Mouse (Mus musculus): ENCODE data around the gene Olfr23. TPM values are rescaled to one million over a fixed set of nuclear protein-coding genes. Genes with fewer than 3 reads are reported as not detected.
"Not testable (repeated sequence)": the region's sequence is repeated elsewhere in the genome, so short reads cannot be mapped to it uniquely, and the experiment has no call there.

Gene Olfr23
- not detected in 2 replicates for polyA plus RNA-seq (2014; fragmentation: Nextera tagmentation; extraction: Ambion mirVana)

DNA sequence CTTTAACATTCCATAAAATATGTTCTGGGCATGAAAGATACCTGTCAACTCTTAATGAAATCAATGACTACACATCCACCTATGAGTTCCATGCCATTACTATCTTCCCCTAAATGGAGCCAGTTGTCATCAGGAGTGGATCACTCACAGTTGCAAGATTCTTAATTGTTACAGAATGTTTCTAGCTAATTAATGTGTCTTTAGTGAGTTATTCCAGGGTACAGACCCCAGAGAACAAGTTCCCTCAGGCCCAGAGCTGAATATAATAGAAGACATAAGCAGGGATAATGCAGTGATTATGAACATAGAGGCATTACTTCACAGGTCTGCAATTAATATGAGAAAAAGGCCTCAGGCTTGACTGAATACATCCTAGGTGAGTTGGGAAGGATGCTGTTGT lies at the start of gene Olfr23:
TSS of gene Olfr23 (plus strand) at position 301 of the 400 bp plus-strand sequence.
- H3K27ac ChIP-seq (ENCODE audit: low read depth) = no peak within 1 kb of the TSS
- no peak for ATAC-seq (replicated peaks; ENCODE audit: low FRiP score, low TSS enrichment, low read depth)
- no peaks in the 10 kb centered on the region for H3K27me3 ChIP-seq (replicated peaks; ENCODE audit: control insufficient read depth, insufficient read depth, low read length)
- H3K9ac ChIP-seq (ENCODE audit: low read length) = no peak within 1 kb of the TSS
- H3K4me1 ChIP-seq (replicated peaks; ENCODE audit: control insufficient read depth, insufficient read depth, low read length) = no peaks in the 10 kb centered on the region
- no peaks in the 10 kb centered on the region for H3K36me3 ChIP-seq (ENCODE audit: control insufficient read depth, insufficient read depth, low read length)
- no peak within 1 kb of the TSS for H3K4me3 ChIP-seq (ENCODE audit: low read depth, low read length)
- H3K4me2 ChIP-seq (ENCODE audit: low read length) = no peak within 1 kb of the TSS
- DNase-seq (ENCODE audit: low spot score) = no peak
- H3K9me3 ChIP-seq (ENCODE audit: control insufficient read depth, low read length) = no peaks in the 10 kb centered on the region

- no peak within 1 kb of the TSS for H3K4me3 ChIP-seq (ENCODE audit: low read depth, low read length)
- no peak within 1 kb of the TSS for H3K27ac ChIP-seq (ENCODE audit: low read depth)
- 83% methylated on average over 1 of the region's 1 CpGs for WGBS
- H3K4me2 ChIP-seq (ENCODE audit: low read length) = no peak within 1 kb of the TSS
- no peaks in the 10 kb centered on the region for H3K27me3 ChIP-seq (replicated peaks; ENCODE audit: control insufficient read depth, insufficient read depth, low read length)
- H3K9ac ChIP-seq (ENCODE audit: low read length) = no peak within 1 kb of the TSS
- no peaks in the 10 kb centered on the region for H3K36me3 ChIP-seq (ENCODE audit: control insufficient read depth, insufficient read depth, low read length)
- H3K4me1 ChIP-seq (replicated peaks; ENCODE audit: control insufficient read depth, insufficient read depth, low read length) = no peaks in the 10 kb centered on the region
- 0 out of 2 replicates have a peak, but pooled peaks cover 3% of the 10 kb centered on the region for H3K9me3 ChIP-seq (ENCODE audit: control insufficient read depth, low read length)
- DNase-seq (ENCODE audit: low spot score) = no peak
- ATAC-seq (replicated peaks; ENCODE audit: low FRiP score, low TSS enrichment, low read depth) = no peak
Observed at GRCm38 (mm10) chr11:73890671-73891070, 45.8 kb upstream of the Olfr23 start, which contains the start of gene Olfr394. Gene Olfr394 (minus strand): TSS chr11:73890771.

- not testable (repeated sequence) for H3K9me3 ChIP-seq (ENCODE audit: control insufficient read depth, low read length); H3K27me3 ChIP-seq (replicated peaks; ENCODE audit: control insufficient read depth, insufficient read depth, low read length); H3K9ac ChIP-seq (ENCODE audit: low read length); H3K4me3 ChIP-seq (ENCODE audit: low read depth, low read length); ATAC-seq (replicated peaks; ENCODE audit: low FRiP score, low TSS enrichment, low read depth); H3K36me3 ChIP-seq (ENCODE audit: control insufficient read depth, insufficient read depth, low read length); H3K4me1 ChIP-seq (replicated peaks; ENCODE audit: control insufficient read depth, insufficient read depth, low read length); H3K4me2 ChIP-seq (ENCODE audit: low read length); H3K27ac ChIP-seq (ENCODE audit: low read depth); DNase-seq (ENCODE audit: low spot score)
- 76% methylated on average over 4 of the region's 4 CpGs for WGBS
Observed at GRCm38 (mm10) chr11:73909199-73909598, 27.3 kb upstream of the Olfr23 start, which contains the start of gene Olfr395. Gene Olfr395 (minus strand): TSS chr11:73909299.

- H3K27ac ChIP-seq (ENCODE audit: low read depth) = no peak within 1 kb of the TSS
- DNase-seq (ENCODE audit: low spot score) (no peak), ATAC-seq (replicated peaks; ENCODE audit: low FRiP score, low TSS enrichment, low read depth) (no peak)
- H3K4me2 ChIP-seq (ENCODE audit: low read length) = no peak within 1 kb of the TSS
- no peaks in the 10 kb centered on the region for H3K9me3 ChIP-seq (ENCODE audit: control insufficient read depth, low read length)
- no peak within 1 kb of the TSS for H3K9ac ChIP-seq (ENCODE audit: low read length)
- WGBS = 69% methylated on average over 1 of the region's 1 CpGs
- H3K4me3 ChIP-seq (ENCODE audit: low read depth, low read length) = no peak within 1 kb of the TSS
- no peaks in the 10 kb centered on the region for H3K36me3 ChIP-seq (ENCODE audit: control insufficient read depth, insufficient read depth, low read length)
- no peaks in the 10 kb centered on the region for H3K27me3 ChIP-seq (replicated peaks; ENCODE audit: control insufficient read depth, insufficient read depth, low read length)
- no peaks in the 10 kb centered on the region for H3K4me1 ChIP-seq (replicated peaks; ENCODE audit: control insufficient read depth, insufficient read depth, low read length)
Observed at GRCm38 (mm10) chr11:73960517-73960916, 24.0 kb downstream of the Olfr23 start, which contains the start of gene Olfr397. Gene Olfr397 (plus strand): TSS chr11:73960817.

DNA sequence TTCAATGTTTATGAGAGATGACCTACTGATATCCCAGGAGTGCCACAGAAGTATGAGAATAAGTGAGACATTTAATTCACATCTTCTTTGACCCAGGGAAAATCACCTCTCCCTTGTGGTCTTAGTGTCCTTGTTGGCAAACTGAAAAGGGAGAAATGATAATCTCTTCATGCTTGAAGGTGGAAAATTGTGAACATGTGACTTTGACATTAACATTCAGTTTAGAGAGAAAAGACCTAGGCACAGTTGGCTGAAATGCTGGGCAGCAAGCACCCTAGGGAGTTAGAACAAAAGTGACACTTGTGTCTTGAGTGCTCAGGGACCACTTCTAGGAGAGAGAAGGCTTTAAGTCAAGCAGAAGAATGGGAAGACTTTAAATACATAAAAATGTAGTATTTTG lies 53.8 kb downstream of the Olfr23 start, which contains the start of gene Olfr398:
TSS of gene Olfr398 (minus strand) at position 101 of the 400 bp plus-strand sequence.
- Histone ChIP-seq H3K9ac (ENCODE audit: low read length) (no peak within 1 kb of the TSS), H3K27ac (ENCODE audit: low read depth) (no peak within 1 kb of the TSS), H3K4me1 (replicated peaks; ENCODE audit: control insufficient read depth, insufficient read depth, low read length) (no peaks in the 10 kb centered on the region), H3K4me3 (ENCODE audit: low read depth, low read length) (no peak within 1 kb of the TSS), H3K9me3 (ENCODE audit: control insufficient read depth, low read length) (no peaks in the 10 kb centered on the region), H3K4me2 (ENCODE audit: low read length) (no peak within 1 kb of the TSS), H3K27me3 (replicated peaks; ENCODE audit: control insufficient read depth, insufficient read depth, low read length) (no peaks in the 10 kb centered on the region), H3K36me3 (ENCODE audit: control insufficient read depth, insufficient read depth, low read length) (no peaks in the 10 kb centered on the region)
- no peak for ATAC-seq (replicated peaks; ENCODE audit: low FRiP score, low TSS enrichment, low read depth)
- DNase-seq (ENCODE audit: low spot score) = no peak

Other genes with a start within 250 kb of the Olfr23 start
- gene Zfp735, start 247.9 kb upstream of the Olfr23 start, polyA plus RNA-seq (2014; fragmentation: Nextera tagmentation; extraction: Ambion mirVana) = not detected in 2 replicates
- gene Olfr389, start 156.0 kb upstream of the Olfr23 start, polyA plus RNA-seq (2014; fragmentation: Nextera tagmentation; extraction: Ambion mirVana) = not detected in 2 replicates
- not detected in 2 replicates for gene Olfr390, start 153.7 kb upstream of the Olfr23 start, polyA plus RNA-seq (2014; fragmentation: Nextera tagmentation; extraction: Ambion mirVana)
- not detected in 2 replicates for gene Olfr391-ps, start 133.6 kb upstream of the Olfr23 start, polyA plus RNA-seq (2014; fragmentation: Nextera tagmentation; extraction: Ambion mirVana)
- gene Olfr392, start 119.6 kb upstream of the Olfr23 start, polyA plus RNA-seq (2014; fragmentation: Nextera tagmentation; extraction: Ambion mirVana) = not detected in 2 replicates
- gene Olfr393, start 85.2 kb upstream of the Olfr23 start, polyA plus RNA-seq (2014; fragmentation: Nextera tagmentation; extraction: Ambion mirVana) = not detected in 2 replicates
- not detected in 2 replicates for gene Olfr394, start 45.9 kb upstream of the Olfr23 start, polyA plus RNA-seq (2014; fragmentation: Nextera tagmentation; extraction: Ambion mirVana)
- not detected in 2 replicates for gene Olfr395, start 27.4 kb upstream of the Olfr23 start, polyA plus RNA-seq (2014; fragmentation: Nextera tagmentation; extraction: Ambion mirVana)
- gene Olfr397, start 24.1 kb downstream of the Olfr23 start, polyA plus RNA-seq (2014; fragmentation: Nextera tagmentation; extraction: Ambion mirVana) = not detected in 2 replicates
- gene Olfr398, start 53.7 kb downstream of the Olfr23 start, polyA plus RNA-seq (2014; fragmentation: Nextera tagmentation; extraction: Ambion mirVana) = not detected in 2 replicates
- gene Olfr139, start 119.9 kb downstream of the Olfr23 start, polyA plus RNA-seq (2014; fragmentation: Nextera tagmentation; extraction: Ambion mirVana) = not detected in 2 replicates
- gene Olfr399, start 119.9 kb downstream of the Olfr23 start, polyA plus RNA-seq (2014; fragmentation: Nextera tagmentation; extraction: Ambion mirVana) = not detected in 2 replicates
- gene Zfp616, start 133.3 kb downstream of the Olfr23 start, polyA plus RNA-seq (2014; fragmentation: Nextera tagmentation; extraction: Ambion mirVana) = not detected in 2 replicates
- not detected in 2 replicates for gene Olfr401, start 177.0 kb downstream of the Olfr23 start, polyA plus RNA-seq (2014; fragmentation: Nextera tagmentation; extraction: Ambion mirVana)
- not detected in 2 replicates for gene Olfr402, start 216.9 kb downstream of the Olfr23 start, polyA plus RNA-seq (2014; fragmentation: Nextera tagmentation; extraction: Ambion mirVana)
- not detected in 2 replicates for gene Olfr403, start 249.6 kb downstream of the Olfr23 start, polyA plus RNA-seq (2014; fragmentation: Nextera tagmentation; extraction: Ambion mirVana)